Mouse (Mus musculus): ENCODE data around the gene Zcchc17. TPM values are rescaled to one million over a fixed set of nuclear protein-coding genes. Genes with fewer than 3 reads are reported as not detected.
A peak's percentile ranks its signal among the peaks of the same experiment; 100 is the strongest.

Gene Zcchc17
- polyA plus RNA-seq, 1 experiment: 13.0 TPM

- H3K27me3 ChIP-seq (ENCODE audit: control insufficient read depth, insufficient read depth, low read length): no peaks in the 10 kb centered on the region
- peak; percentile 82; the same call in 1 of the 2 replicates for TF ChIP-seq CTCF (IDR thresholded peaks at IDR 0.05; ENCODE audit: extremely low read depth, insufficient read depth, insufficient read length, insufficient replicate concordance)
- TF ChIP-seq POLR2A (IDR thresholded peaks at IDR 0.05; ENCODE audit: low read depth, low read length): no peak
- no peak overlapping the region for H3K4me3 ChIP-seq (ENCODE audit: extremely low read depth, insufficient read depth, insufficient read length)
- H3K36me3 ChIP-seq (ENCODE audit: control insufficient read depth, insufficient read depth, low read length): no peaks in the 10 kb centered on the region
- no peak overlapping the region for H3K27ac ChIP-seq (ENCODE audit: insufficient read depth, low read length)
- WGBS: 2% methylated on average over 4 of the region's 4 CpGs
- DNase-seq (ENCODE audit: low read depth in 1 of 2, low spot score in 2 of 2): peak; percentile 31 to 48
- H3K4me1 ChIP-seq (ENCODE audit: control insufficient read depth, insufficient read depth, insufficient read length): no peaks in the 10 kb centered on the region
Measured at GRCm38 (mm10) chr4:130292271-130292670, 67.5 kb downstream of the Zcchc17 start.

DNA sequence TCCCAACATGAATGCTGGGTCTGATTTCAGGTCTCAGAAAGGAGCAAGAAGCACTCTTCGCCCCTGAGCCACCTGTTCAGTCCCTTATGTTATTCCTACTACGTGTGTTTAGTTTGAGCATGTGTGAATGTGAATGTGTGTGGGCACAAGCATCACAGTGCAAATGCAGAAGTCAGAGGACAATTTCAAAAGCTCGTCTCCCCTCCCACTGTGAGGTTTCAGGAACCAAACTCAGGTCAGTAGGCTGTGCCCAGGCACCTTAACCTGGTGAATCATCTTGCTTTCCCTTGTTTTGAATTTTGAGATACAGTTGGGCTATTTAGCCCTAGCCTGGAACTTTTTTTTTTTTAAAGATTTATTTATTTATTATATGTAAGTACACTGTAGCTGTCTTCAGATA is 69.9 kb downstream of the Zcchc17 start:
- no peak overlapping the region for H3K4me3 ChIP-seq (ENCODE audit: extremely low read depth, insufficient read depth, insufficient read length)
- no peak overlapping the region for H3K27ac ChIP-seq (ENCODE audit: insufficient read depth, low read length)
- no peaks in the 10 kb centered on the region for H3K27me3 ChIP-seq (ENCODE audit: control insufficient read depth, insufficient read depth, low read length)
- DNase-seq (ENCODE audit: low read depth in 1 of 2, low spot score in 2 of 2): no peak
- H3K4me1 ChIP-seq (ENCODE audit: control insufficient read depth, insufficient read depth, insufficient read length): no peaks in the 10 kb centered on the region
- 48% methylated on average over 3 of the region's 3 CpGs for WGBS
- TF ChIP-seq CTCF (IDR thresholded peaks at IDR 0.05; ENCODE audit: extremely low read depth, insufficient read depth, insufficient read length, insufficient replicate concordance) (no peak), POLR2A (IDR thresholded peaks at IDR 0.05; ENCODE audit: low read depth, low read length) (no peak)
- no peaks in the 10 kb centered on the region for H3K36me3 ChIP-seq (ENCODE audit: control insufficient read depth, insufficient read depth, low read length)

DNA sequence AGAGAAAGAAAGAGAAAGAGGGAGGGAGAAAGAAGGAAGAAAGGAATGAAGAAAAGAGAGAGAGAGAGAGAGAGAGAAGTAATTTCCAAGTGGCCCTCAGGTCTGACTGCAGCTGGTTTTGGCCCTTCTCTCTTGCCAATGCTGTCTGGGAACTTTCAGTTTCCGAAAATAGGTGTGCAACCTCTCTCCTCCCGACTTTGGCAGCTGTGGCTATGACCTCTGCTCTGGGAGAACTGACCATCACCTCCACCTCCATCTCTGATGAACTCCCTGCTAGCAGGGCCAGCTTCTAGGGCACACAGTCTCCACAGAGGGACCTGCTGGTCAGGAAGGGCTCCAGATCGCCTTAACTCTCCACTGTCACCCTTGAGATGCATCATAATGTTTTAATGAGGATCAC is 73.2 kb downstream of the Zcchc17 start:
- Histone ChIP-seq H3K4me1 (ENCODE audit: control insufficient read depth, insufficient read depth, insufficient read length) (no peaks in the 10 kb centered on the region), H3K36me3 (ENCODE audit: control insufficient read depth, insufficient read depth, low read length) (no peaks in the 10 kb centered on the region), H3K27ac (ENCODE audit: insufficient read depth, low read length) (no peak overlapping the region), H3K4me3 (ENCODE audit: extremely low read depth, insufficient read depth, insufficient read length) (no peak overlapping the region), H3K27me3 (ENCODE audit: control insufficient read depth, insufficient read depth, low read length) (no peaks in the 10 kb centered on the region)
- 39% methylated on average over 3 of the region's 3 CpGs for WGBS
- DNase-seq (ENCODE audit: low read depth in 1 of 2, low spot score in 2 of 2): no peak
- no peak for TF ChIP-seq POLR2A (IDR thresholded peaks at IDR 0.05; ENCODE audit: low read depth, low read length)
- TF ChIP-seq CTCF (IDR thresholded peaks at IDR 0.05; ENCODE audit: extremely low read depth, insufficient read depth, insufficient read length, insufficient replicate concordance): no peak

GRCm38 (mm10) chr4:130283826-130284225 is 75.9 kb downstream of the Zcchc17 start:
- H3K27me3 ChIP-seq (ENCODE audit: control insufficient read depth, insufficient read depth, low read length): no peaks in the 10 kb centered on the region
- no peaks in the 10 kb centered on the region for H3K4me1 ChIP-seq (ENCODE audit: control insufficient read depth, insufficient read depth, insufficient read length)
- H3K4me3 ChIP-seq (ENCODE audit: extremely low read depth, insufficient read depth, insufficient read length): no peak overlapping the region
- 9% methylated on average over 9 of the region's 9 CpGs for WGBS
- no peak overlapping the region for H3K27ac ChIP-seq (ENCODE audit: insufficient read depth, low read length)
- no peaks in the 10 kb centered on the region for H3K36me3 ChIP-seq (ENCODE audit: control insufficient read depth, insufficient read depth, low read length)
- no peak for TF ChIP-seq POLR2A (IDR thresholded peaks at IDR 0.05; ENCODE audit: low read depth, low read length)
- TF ChIP-seq CTCF (IDR thresholded peaks at IDR 0.05; ENCODE audit: extremely low read depth, insufficient read depth, insufficient read length, insufficient replicate concordance): no peak
- no peak for DNase-seq (ENCODE audit: low read depth in 1 of 2, low spot score in 2 of 2)

GRCm38 (mm10) chr4:130282856-130283255 is 76.9 kb downstream of the Zcchc17 start:
- H3K27me3 ChIP-seq (ENCODE audit: control insufficient read depth, insufficient read depth, low read length): no peaks in the 10 kb centered on the region
- WGBS: 73% methylated on average over 5 of the region's 5 CpGs

GRCm38 (mm10) chr4:130279105-130279504 is 80.6 kb downstream of the Zcchc17 start, which contains the start of gene Serinc2:
Serinc2 (minus strand) TSS chr4:130279205.
- no peak for DNase-seq (ENCODE audit: low read depth in 1 of 2, low spot score in 2 of 2)
- H3K36me3 ChIP-seq (ENCODE audit: control insufficient read depth, insufficient read depth, low read length): no peaks in the 10 kb centered on the region
- H3K27ac ChIP-seq (ENCODE audit: insufficient read depth, low read length): no peak within 1 kb of the TSS
- peaks cover 9% of the 10 kb centered on the region; the same call in 1 of the 2 replicates for H3K27me3 ChIP-seq (ENCODE audit: control insufficient read depth, insufficient read depth, low read length)
- TF ChIP-seq CTCF (IDR thresholded peaks at IDR 0.05; ENCODE audit: extremely low read depth, insufficient read depth, insufficient read length, insufficient replicate concordance) (no peak), POLR2A (IDR thresholded peaks at IDR 0.05; ENCODE audit: low read depth, low read length) (no peak)
- H3K4me3 ChIP-seq (ENCODE audit: extremely low read depth, insufficient read depth, insufficient read length): no peak within 1 kb of the TSS
- no peaks in the 10 kb centered on the region for H3K4me1 ChIP-seq (ENCODE audit: control insufficient read depth, insufficient read depth, insufficient read length)
- 76% methylated on average over 2 of the region's 2 CpGs for WGBS

More at GRCm38 (mm10) chr4:130282856-130283255, 76.9 kb downstream of the Zcchc17 start:
- H3K4me3 ChIP-seq (ENCODE audit: extremely low read depth, insufficient read depth, insufficient read length): no peak overlapping the region
- DNase-seq (ENCODE audit: low read depth in 1 of 2, low spot score in 2 of 2): no peak
- no peak for TF ChIP-seq POLR2A (IDR thresholded peaks at IDR 0.05; ENCODE audit: low read depth, low read length)
- no peak for TF ChIP-seq CTCF (IDR thresholded peaks at IDR 0.05; ENCODE audit: extremely low read depth, insufficient read depth, insufficient read length, insufficient replicate concordance)
- no peaks in the 10 kb centered on the region for H3K36me3 ChIP-seq (ENCODE audit: control insufficient read depth, insufficient read depth, low read length)
- no peaks in the 10 kb centered on the region for H3K4me1 ChIP-seq (ENCODE audit: control insufficient read depth, insufficient read depth, insufficient read length)
- no peak overlapping the region for H3K27ac ChIP-seq (ENCODE audit: insufficient read depth, low read length)

GRCm38 (mm10) chr4:130276573-130277176 is 83.1 kb downstream of the Zcchc17 start:
- Histone ChIP-seq H3K27me3 (ENCODE audit: control insufficient read depth, insufficient read depth, low read length) (peaks cover 12% of the 10 kb centered on the region; the same call in 1 of the 2 replicates), H3K4me3 (ENCODE audit: extremely low read depth, insufficient read depth, insufficient read length) (no peak overlapping the region), H3K27ac (ENCODE audit: insufficient read depth, low read length) (no peak overlapping the region), H3K4me1 (ENCODE audit: control insufficient read depth, insufficient read depth, insufficient read length) (no peaks in the 10 kb centered on the region), H3K36me3 (ENCODE audit: control insufficient read depth, insufficient read depth, low read length) (no peaks in the 10 kb centered on the region)
- TF ChIP-seq CTCF (IDR thresholded peaks at IDR 0.05; ENCODE audit: extremely low read depth, insufficient read depth, insufficient read length, insufficient replicate concordance) (no peak), POLR2A (IDR thresholded peaks at IDR 0.05; ENCODE audit: low read depth, low read length) (no peak)
- no peak for DNase-seq (ENCODE audit: low read depth in 1 of 2, low spot score in 2 of 2)
- 39% methylated on average over 7 of the region's 7 CpGs for WGBS
